ENCODE assay signal across 8 mouse cellular contexts in genomic region chr19:41015951-41016716, GRCm38 (mm10). TPM values are rescaled to one million over a fixed set of nuclear protein-coding genes. Genes with fewer than 3 reads are reported as not detected.
A peak's percentile ranks its signal among the peaks of the same experiment; 100 is the strongest.
DNase-seq lines count a peak whose midpoint lies in the region; ATAC-seq and TF ChIP-seq lines count a peak whose summit lies in the region.

No protein-coding gene starts in this region.

- H3K27ac ChIP-seq in CH12.LX (ENCODE audit: insufficient read depth, low read depth) = peak overlapping the region; percentile 83
- H3K27ac ChIP-seq in heart, embryonic 16.5 days (ENCODE audit: low read length) = no peak overlapping the region
- H3K27ac ChIP-seq in lung, postnatal 0 days (ENCODE audit: low read length) = no peak overlapping the region

- in situ Hi-C loops in CH12.LX (cut with MboI; ENCODE audit: low pct_ligation_motif_present, low pct_unique_long_range_greater_than_20kb, low sequenced_read_pairs) = loop anchor here (25.0 kb wide), 1 partner anchor 404 kb away; the partner anchor contains the start of genes Entpd1 and Tctn3

- peak overlapping the region; percentile 97 for H3K4me2 ChIP-seq in CH12.LX (ENCODE audit: insufficient read depth, low read depth, poor library complexity, severe bottlenecking)
- H3K4me2 ChIP-seq in heart, embryonic 16.5 days (ENCODE audit: low read depth, low read length) = peak overlapping the region; percentile 55
- no peak overlapping the region; the same call in 1 of the 2 replicates for H3K4me2 ChIP-seq in lung, postnatal 0 days (replicated peaks; ENCODE audit: low read depth, low read length)

- H3K9ac ChIP-seq in CH12.LX (ENCODE audit: insufficient read depth, low read depth) = peak overlapping the region; percentile 27
- H3K9ac ChIP-seq in heart, embryonic 16.5 days (ENCODE audit: low read length) = no peak overlapping the region
- no peak overlapping the region for H3K9ac ChIP-seq in lung, postnatal 0 days (replicated peaks; ENCODE audit: low read depth)

- peak; percentile 90 for DNase-seq in CH12.LX (ENCODE audit: extremely low read depth)
- DNase-seq in ZHBTc4 (ENCODE audit: low read depth, low spot score) = peak; percentile 74
- peak; percentile 50 for DNase-seq in embryo, embryonic 9.5 days (ENCODE audit: extremely low spot score)
- peak; percentile 50 to 74 for DNase-seq in kidney, postnatal 36 days
- DNase-seq in lung, postnatal 0 days (ENCODE audit: low spot score) = peak; percentile 79
- DNase-seq in retina, embryonic 14.5 days (ENCODE audit: low spot score) = peak; percentile 84
- DNase-seq in ovary, postnatal 36 days (ENCODE audit: low spot score) = no peak

- H3K27me3 ChIP-seq in CH12.LX (replicated peaks) = peaks cover 7% of the 10 kb centered on the region
- H3K27me3 ChIP-seq in heart, embryonic 16.5 days (ENCODE audit: control insufficient read depth, insufficient read depth, low read length) = no peaks in the 10 kb centered on the region; the same call in 1 of the 2 replicates
- H3K27me3 ChIP-seq in lung, postnatal 0 days (replicated peaks; ENCODE audit: insufficient read depth, low read length) = no peaks in the 10 kb centered on the region

- peak; percentile 21; the same call in 1 of the 2 replicates for ATAC-seq in heart, embryonic 16.5 days (replicated peaks; ENCODE audit: extremely low read depth, insufficient read depth, low FRiP score)
- peak; percentile 41 for ATAC-seq in lung, postnatal 0 days

- TF ChIP-seq CTCF in CH12.LX (conservative IDR thresholded peaks at IDR 0.05 in 1 of 2, IDR thresholded peaks at IDR 0.05 in 1 of 2; ENCODE audit: low read depth in 2 of 2, low read length in 2 of 2) = peak; percentile 73 to 96
- TF ChIP-seq CTCF in lung, postnatal 0 days (IDR thresholded peaks at IDR 0.05) = peak; percentile 78

- no peaks in the 10 kb centered on the region for H3K9me3 ChIP-seq in CH12.LX (replicated peaks; ENCODE audit: low read length)
- H3K9me3 ChIP-seq in heart, embryonic 16.5 days (replicated peaks; ENCODE audit: control insufficient read depth, low read length) = no peaks in the 10 kb centered on the region
- no peaks in the 10 kb centered on the region for H3K9me3 ChIP-seq in lung, postnatal 0 days (ENCODE audit: low read length)

- TF ChIP-seq EP300 in CH12.LX (IDR thresholded peaks at IDR 0.05; ENCODE audit: low read length) = peak; percentile 71
- TF ChIP-seq EP300 in lung, postnatal 0 days (IDR thresholded peaks at IDR 0.05) = no peak

- dilution Hi-C loops in CH12.LX (cut with MboI; ENCODE audit: extremely low pct_ligation_motif_present, extremely low pct_unique_long_range_greater_than_20kb, low sequenced_read_pairs) = no loop called here

- peaks cover 9 to 51% of the 10 kb centered on the region in 2 experiments for H3K4me1 ChIP-seq in CH12.LX (ENCODE audit: control insufficient read depth in 1 of 2, insufficient read depth in 2 of 2)
- peaks cover 3% of the 10 kb centered on the region; the same call in 1 of the 2 replicates for H3K4me1 ChIP-seq in heart, embryonic 16.5 days (ENCODE audit: control insufficient read depth, insufficient read depth, low read length)
- H3K4me1 ChIP-seq in lung, postnatal 0 days (ENCODE audit: insufficient read depth, low read depth, low read length) = no peaks in the 10 kb centered on the region

- peak; percentile 99 for TF ChIP-seq RAD21 in CH12.LX (IDR thresholded peaks at IDR 0.05; ENCODE audit: low read depth, low read length)

- TF ChIP-seq POLR2A in CH12.LX (IDR thresholded peaks at IDR 0.05; ENCODE audit: low read depth, low read length) = no peak

- WGBS in heart, embryonic 16.5 days = 17% methylated on average over 14 of the region's 14 CpGs
- 16% methylated on average over 14 of the region's 14 CpGs for WGBS in lung, postnatal 0 days

- no peaks in the 10 kb centered on the region for H3K36me3 ChIP-seq in CH12.LX (replicated peaks in 1 of 2; ENCODE audit: control insufficient read depth in 1 of 2, insufficient read depth in 1 of 2, low read length in 1 of 2)
- no peaks in the 10 kb centered on the region for H3K36me3 ChIP-seq in heart, embryonic 16.5 days (ENCODE audit: control insufficient read depth, insufficient read depth)
- H3K36me3 ChIP-seq in lung, postnatal 0 days (ENCODE audit: insufficient read depth, low read length) = no peaks in the 10 kb centered on the region

- H3K4me3 ChIP-seq in CH12.LX (replicated peaks in 1 of 3; ENCODE audit: low read depth in 2 of 3, low read length in 2 of 3, poor library complexity in 1 of 3) = peak overlapping the region; percentile 34 to 71 (median 37)
- 0 out of 2 replicates have a peak overlapping the region, but pooled peaks have one; percentile 9 for H3K4me3 ChIP-seq in heart, embryonic 16.5 days (ENCODE audit: low read length)
- H3K4me3 ChIP-seq in lung, postnatal 0 days (ENCODE audit: low read depth, low read length) = no peak overlapping the region

- no peaks in the 10 kb centered on the region for H3K79me2 ChIP-seq in CH12.LX (replicated peaks; ENCODE audit: control insufficient read depth, extremely low read depth, insufficient read depth, poor library complexity, severe bottlenecking)

TF ChIP-seq in CH12.LX, 34 proteins besides CTCF, POLR2A, EP300 and RAD21:
- TF ChIP-seq RCOR1 (conservative IDR thresholded peaks at IDR 0.05; ENCODE audit: low read depth, low read length) (peak; percentile 68; the same call in 1 of the 2 replicates), MAZ (IDR thresholded peaks at IDR 0.05; ENCODE audit: low read depth, low read length) (peak; percentile 72), JUND (conservative IDR thresholded peaks at IDR 0.05; ENCODE audit: low read depth, low read length) (peak; percentile 72), PAX5 (IDR thresholded peaks at IDR 0.05; ENCODE audit: low read length) (no peak), CHD1 (IDR thresholded peaks at IDR 0.05; ENCODE audit: low read depth, low read length) (peak; percentile 90), MYC (IDR thresholded peaks at IDR 0.05; ENCODE audit: low read depth, low read length) (peak; percentile 77), HCFC1 (IDR thresholded peaks at IDR 0.05; ENCODE audit: low read depth, low read length) (0 out of 2 replicates have a peak, but pooled peaks have one; percentile 5), MXI1 (IDR thresholded peaks at IDR 0.05; ENCODE audit: low read depth, low read length) (peak; percentile 88), KAT2A (IDR thresholded peaks at IDR 0.05; ENCODE audit: insufficient replicate concordance, low read length) (no peak), JUN (IDR thresholded peaks at IDR 0.05; ENCODE audit: insufficient read depth, low read depth, low read length) (peak; percentile 34), SIN3A (IDR thresholded peaks at IDR 0.05; ENCODE audit: low read length) (peak; percentile 70; the same call in 1 of the 2 replicates), USF2 (conservative IDR thresholded peaks at IDR 0.05; ENCODE audit: low read depth, low read length) (no peak), ELF1 (IDR thresholded peaks at IDR 0.05; ENCODE audit: low read depth, low read length) (peak; percentile 50; the same call in 1 of the 2 replicates), CHD2 (IDR thresholded peaks at IDR 0.05; ENCODE audit: low read length) (peak; percentile 55; the same call in 1 of the 2 replicates), ZC3H11A (IDR thresholded peaks at IDR 0.05; ENCODE audit: low read depth, low read length) (peak; percentile 85), BHLHE40 (IDR thresholded peaks at IDR 0.05; ENCODE audit: low read depth, low read length) (peak; percentile 93), NELFE (IDR thresholded peaks at IDR 0.05; ENCODE audit: low read depth, low read length) (peak; percentile 30), USF1 (IDR thresholded peaks at IDR 0.05; ENCODE audit: low read depth, low read length) (no peak), POLR2AphosphoS2 (IDR thresholded peaks at IDR 0.05; ENCODE audit: low read depth, low read length) (no peak), UBTF (IDR thresholded peaks at IDR 0.05; ENCODE audit: low read depth, low read length) (no peak), ETS1 (conservative IDR thresholded peaks at IDR 0.05; ENCODE audit: low read depth, low read length) (0 out of 2 replicates have a peak, but pooled peaks have one; percentile 16), IRF4 (IDR thresholded peaks at IDR 0.05; ENCODE audit: low read depth, low read length) (peak; percentile 75; the same call in 1 of the 2 replicates), SMC3 (IDR thresholded peaks at IDR 0.05; ENCODE audit: low read depth, low read length) (peak; percentile 92), ZNF384 (IDR thresholded peaks at IDR 0.05; ENCODE audit: low read depth, low read length) (peak; percentile 95), E2F4 (IDR thresholded peaks at IDR 0.05; ENCODE audit: insufficient replicate concordance, low read depth, low read length) (0 out of 2 replicates have a peak, but pooled peaks have one; percentile 23), MAX (IDR thresholded peaks at IDR 0.05; ENCODE audit: low read length) (peak; percentile 88), NRF1 (IDR thresholded peaks at IDR 0.05; ENCODE audit: low read depth, low read length) (no peak), ZKSCAN1 (IDR thresholded peaks at IDR 0.05; ENCODE audit: borderline replicate concordance, low read depth, low read length) (no peak), MEF2A (IDR thresholded peaks at IDR 0.05; ENCODE audit: borderline replicate concordance, low read depth, low read length) (peak; percentile 26; the same call in 1 of the 2 replicates)
TF ChIP-seq in CH12.LX: peak in this region for 21.

RNA-seq across cellular contexts. Expression of gene Dntt, which starts 12.9 kb away (rescaled TPM):
- total RNA-seq in CH12.LX (2012; rRNA removed) (0.13 TPM in 1 of 2 replicates, not detected in the other), CH12.LX (2014; rRNA removed) (not detected in 2 replicates)
- polyA plus RNA-seq in CH12.LX (2012; ENCODE audit: insufficient read length, low read depth) = not detected in 2 replicates
- 0.28 TPM in 1 of 2 replicates, not detected in the other for polyA plus RNA-seq in heart, embryonic 16.5 days (2015; fragmentation: Nextera tagmentation; extraction: Ambion mirVana)
- polyA plus RNA-seq in lung, postnatal 0 days (2015; fragmentation: Nextera tagmentation; extraction: Ambion mirVana) = not detected in 2 replicates

RNA-seq across cellular contexts. Expression of gene Blnk, which starts 21.8 kb away (rescaled TPM):
- 86.8 and 142 TPM in 2 replicates for total RNA-seq in CH12.LX (2012; rRNA removed)
- 101 and 108 TPM in 2 replicates for total RNA-seq in CH12.LX (2014; rRNA removed)
- 259 and 284 TPM in 2 replicates for polyA plus RNA-seq in CH12.LX (2012; ENCODE audit: insufficient read length, low read depth)
- 0.60 and 0.75 TPM in 2 replicates for polyA plus RNA-seq in heart, embryonic 16.5 days (2015; fragmentation: Nextera tagmentation; extraction: Ambion mirVana)
- polyA plus RNA-seq in lung, postnatal 0 days (2015; fragmentation: Nextera tagmentation; extraction: Ambion mirVana) = 0.58 TPM in 2 replicates

Comparison
In these comparisons a context has a peak if more than half of its experiments do, and no peak if none do; other contexts are left out.
1. RNA of gene Blnk, which starts 21.8 kb away (polyA plus RNA-seq): 259 to 284 TPM in CH12.LX; 0.60 to 0.75 TPM in heart, embryonic 16.5 days and 0.58 TPM in lung, postnatal 0 days; every median in the first group is over 100 times any median in the second.